Mouse (Mus musculus): ENCODE measurements around the gene Nfat5. TPM values are rescaled to one million over a fixed set of nuclear protein-coding genes. Genes with fewer than 3 reads are reported as not detected.

Gene Nfat5
- polyA plus RNA-seq, 1 experiment: 89.1 TPM

GRCm38 (mm10) chr8:107262046-107262705, 31.1 kb upstream of the Nfat5 start:
- Histone ChIP-seq H3K4me3 (ENCODE audit: insufficient read depth, low read length) (no peak overlapping the region), H3K27ac (ENCODE audit: insufficient read depth, low read length) (no peak overlapping the region), H3K4me1 (ENCODE audit: control insufficient read depth, insufficient read depth, low read length) (peaks cover 4% of the 10 kb centered on the region)
- TF ChIP-seq CTCF (IDR thresholded peaks at IDR 0.05; ENCODE audit: borderline replicate concordance, insufficient read depth, low read length) (no peak), POLR2A (IDR thresholded peaks at IDR 0.05; ENCODE audit: low read depth, low read length) (no peak)

GRCm38 (mm10) chr8:107265811-107266210, 27.5 kb upstream of the Nfat5 start:
- H3K27ac ChIP-seq (ENCODE audit: insufficient read depth, low read length): no peak overlapping the region
- no peak overlapping the region for H3K4me3 ChIP-seq (ENCODE audit: insufficient read depth, low read length)
- TF ChIP-seq POLR2A (IDR thresholded peaks at IDR 0.05; ENCODE audit: low read depth, low read length) (no peak), CTCF (IDR thresholded peaks at IDR 0.05; ENCODE audit: borderline replicate concordance, insufficient read depth, low read length) (no peak)
- H3K4me1 ChIP-seq (ENCODE audit: control insufficient read depth, insufficient read depth, low read length): peaks cover 4% of the 10 kb centered on the region

- TF ChIP-seq POLR2A (IDR thresholded peaks at IDR 0.05; ENCODE audit: low read depth, low read length) (no peak), CTCF (IDR thresholded peaks at IDR 0.05; ENCODE audit: borderline replicate concordance, insufficient read depth, low read length) (no peak)
Observed at GRCm38 (mm10) chr8:107268501-107268900, 24.8 kb upstream of the Nfat5 start.

GRCm38 (mm10) chr8:107269191-107269590, 24.1 kb upstream of the Nfat5 start:
- H3K4me1 ChIP-seq (ENCODE audit: control insufficient read depth, insufficient read depth, low read length): peaks cover 4% of the 10 kb centered on the region
- H3K4me3 ChIP-seq (ENCODE audit: insufficient read depth, low read length): no peak overlapping the region
- no peak for TF ChIP-seq CTCF (IDR thresholded peaks at IDR 0.05; ENCODE audit: borderline replicate concordance, insufficient read depth, low read length)
- TF ChIP-seq POLR2A (IDR thresholded peaks at IDR 0.05; ENCODE audit: low read depth, low read length): no peak
- no peak overlapping the region for H3K27ac ChIP-seq (ENCODE audit: insufficient read depth, low read length)

More at GRCm38 (mm10) chr8:107268501-107268900, 24.8 kb upstream of the Nfat5 start:
- Histone ChIP-seq H3K4me1 (ENCODE audit: control insufficient read depth, insufficient read depth, low read length) (peaks cover 4% of the 10 kb centered on the region), H3K27ac (ENCODE audit: insufficient read depth, low read length) (no peak overlapping the region), H3K4me3 (ENCODE audit: insufficient read depth, low read length) (no peak overlapping the region)

- no peak overlapping the region for H3K4me3 ChIP-seq (ENCODE audit: insufficient read depth, low read length)
- TF ChIP-seq POLR2A (IDR thresholded peaks at IDR 0.05; ENCODE audit: low read depth, low read length) (no peak), CTCF (IDR thresholded peaks at IDR 0.05; ENCODE audit: borderline replicate concordance, insufficient read depth, low read length) (no peak)
- H3K4me1 ChIP-seq (ENCODE audit: control insufficient read depth, insufficient read depth, low read length): peaks cover 4% of the 10 kb centered on the region
- no peak overlapping the region for H3K27ac ChIP-seq (ENCODE audit: insufficient read depth, low read length)
Observed at GRCm38 (mm10) chr8:107269617-107270139, 23.6 kb upstream of the Nfat5 start.

GRCm38 (mm10) chr8:107270287-107270686, 23.0 kb upstream of the Nfat5 start:
- Histone ChIP-seq H3K4me3 (ENCODE audit: insufficient read depth, low read length) (no peak overlapping the region), H3K4me1 (ENCODE audit: control insufficient read depth, insufficient read depth, low read length) (peaks cover 4% of the 10 kb centered on the region), H3K27ac (ENCODE audit: insufficient read depth, low read length) (no peak overlapping the region)
- TF ChIP-seq CTCF (IDR thresholded peaks at IDR 0.05; ENCODE audit: borderline replicate concordance, insufficient read depth, low read length) (no peak), POLR2A (IDR thresholded peaks at IDR 0.05; ENCODE audit: low read depth, low read length) (no peak)

- no peak overlapping the region for H3K27ac ChIP-seq (ENCODE audit: insufficient read depth, low read length)
- peaks cover 4% of the 10 kb centered on the region for H3K4me1 ChIP-seq (ENCODE audit: control insufficient read depth, insufficient read depth, low read length)
- H3K4me3 ChIP-seq (ENCODE audit: insufficient read depth, low read length): no peak overlapping the region
- TF ChIP-seq POLR2A (IDR thresholded peaks at IDR 0.05; ENCODE audit: low read depth, low read length): no peak
- TF ChIP-seq CTCF (IDR thresholded peaks at IDR 0.05; ENCODE audit: borderline replicate concordance, insufficient read depth, low read length): no peak
Observed at GRCm38 (mm10) chr8:107270751-107271150, 22.5 kb upstream of the Nfat5 start.

GRCm38 (mm10) chr8:107277323-107277883, 15.9 kb upstream of the Nfat5 start:
- Histone ChIP-seq H3K27ac (ENCODE audit: insufficient read depth, low read length) (no peak overlapping the region), H3K4me3 (ENCODE audit: insufficient read depth, low read length) (no peak overlapping the region), H3K4me1 (ENCODE audit: control insufficient read depth, insufficient read depth, low read length) (no peaks in the 10 kb centered on the region)
- TF ChIP-seq POLR2A (IDR thresholded peaks at IDR 0.05; ENCODE audit: low read depth, low read length) (no peak), CTCF (IDR thresholded peaks at IDR 0.05; ENCODE audit: borderline replicate concordance, insufficient read depth, low read length) (no peak)

- no peak for TF ChIP-seq POLR2A (IDR thresholded peaks at IDR 0.05; ENCODE audit: low read depth, low read length)
- no peak for TF ChIP-seq CTCF (IDR thresholded peaks at IDR 0.05; ENCODE audit: borderline replicate concordance, insufficient read depth, low read length)
- Histone ChIP-seq H3K4me3 (ENCODE audit: insufficient read depth, low read length) (no peak overlapping the region), H3K4me1 (ENCODE audit: control insufficient read depth, insufficient read depth, low read length) (no peaks in the 10 kb centered on the region), H3K27ac (ENCODE audit: insufficient read depth, low read length) (no peak overlapping the region)
Observed at GRCm38 (mm10) chr8:107278571-107278970, 14.7 kb upstream of the Nfat5 start.

GRCm38 (mm10) chr8:107286686-107287085, 6.6 kb upstream of the Nfat5 start:
- TF ChIP-seq CTCF (IDR thresholded peaks at IDR 0.05; ENCODE audit: borderline replicate concordance, insufficient read depth, low read length): no peak
- TF ChIP-seq POLR2A (IDR thresholded peaks at IDR 0.05; ENCODE audit: low read depth, low read length): no peak
- Histone ChIP-seq H3K27ac (ENCODE audit: insufficient read depth, low read length) (no peak overlapping the region), H3K4me3 (ENCODE audit: insufficient read depth, low read length) (no peak overlapping the region), H3K4me1 (ENCODE audit: control insufficient read depth, insufficient read depth, low read length) (no peaks in the 10 kb centered on the region)

All from embryonic fibroblast, embryonic 13.5 days (primary cell).